Mouse (Mus musculus) splenic B cell, adult 2 months (primary cell): ENCODE measurements around the gene Cachd1.

Source experiments
- DNase-seq: peaks from one replicate; pipeline ENCODE4 v3.0.0-alpha.2; 2011; ENCODE audit warnings: low read depth, low spot score
- H3K27me3 ChIP-seq: 2 replicates; pipeline ENCODE4 v1.6.1; 2012; ENCODE audit warnings: mild to moderate bottlenecking, low read length, moderate library complexity, mixed read lengths; ENCODE audit not compliant: control insufficient read depth, poor library complexity, insufficient read depth, severe bottlenecking
- H3K36me3 ChIP-seq: 2 replicates; pipeline ENCODE4 v1.6.1; 2012; ENCODE audit warnings: mild to moderate bottlenecking, low read length, moderate library complexity, mixed read lengths; ENCODE audit not compliant: control insufficient read depth, poor library complexity, insufficient read depth, severe bottlenecking

Cachd1 gene

DNA sequence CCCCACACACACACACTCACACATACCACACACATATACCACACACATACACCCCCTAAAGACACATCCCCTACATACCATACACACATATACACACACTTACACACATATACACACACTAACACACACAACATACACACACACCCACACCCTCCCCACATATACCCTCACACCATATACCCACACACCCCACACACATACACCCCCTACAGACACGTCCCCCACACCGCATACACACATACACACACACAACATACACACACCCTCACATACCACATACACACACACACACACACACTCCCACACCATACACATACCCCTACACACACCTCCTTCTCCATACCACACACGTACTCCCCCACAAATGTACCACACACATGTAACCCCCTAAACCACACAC, 42.8 kb downstream of the Cachd1 start:
- Histone ChIP-seq H3K27me3 (no peaks in the 10 kb centered on the region), H3K36me3 (no peaks in the 10 kb centered on the region)
- DNase-seq, result no peak

DNA sequence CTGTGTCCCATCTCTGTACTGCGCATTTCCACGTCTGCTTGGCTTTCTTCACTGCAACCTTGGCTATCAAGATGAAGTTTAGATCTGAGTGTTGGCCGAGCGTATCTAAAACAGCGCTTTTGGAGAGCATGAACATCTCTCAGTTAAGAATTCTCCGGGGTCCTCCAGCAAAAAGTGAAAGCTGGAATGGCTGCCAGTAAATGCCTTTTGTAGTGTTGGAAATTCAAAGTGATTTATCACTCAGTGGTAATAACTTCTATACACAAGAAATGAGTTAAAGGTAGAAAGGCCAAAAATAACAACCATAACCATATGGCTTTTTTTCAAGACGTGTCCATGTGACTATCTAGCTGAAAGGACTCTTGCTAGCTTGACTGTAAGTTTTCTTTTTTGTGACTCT, 46.1 kb downstream of the Cachd1 start:
- no peaks in the 10 kb centered on the region for H3K36me3 ChIP-seq
- no peaks in the 10 kb centered on the region for H3K27me3 ChIP-seq
- DNase-seq, result no peak

DNA sequence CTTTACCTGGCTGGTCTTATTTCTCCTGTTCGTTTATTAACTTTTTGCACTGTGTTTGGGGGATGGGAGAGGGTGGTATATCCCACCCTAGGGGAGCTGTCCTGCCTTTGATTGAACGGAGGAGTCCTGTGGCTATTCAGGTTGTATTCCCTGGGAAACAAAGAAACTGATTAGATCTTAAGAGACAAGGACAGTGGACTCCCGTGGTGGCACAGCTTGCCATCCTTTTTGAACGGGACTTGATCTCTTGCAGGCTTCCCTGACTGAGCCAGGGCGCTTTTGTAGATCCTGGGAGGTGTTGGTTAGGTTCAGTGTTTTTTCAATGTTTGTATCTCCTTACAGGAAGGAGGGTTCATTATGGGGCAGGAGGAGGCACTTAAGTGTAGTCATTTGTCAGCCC, 50.9 kb downstream of the Cachd1 start:
- H3K27me3 ChIP-seq, result no peaks in the 10 kb centered on the region
- no peaks in the 10 kb centered on the region for H3K36me3 ChIP-seq
- no peak for DNase-seq

DNA sequence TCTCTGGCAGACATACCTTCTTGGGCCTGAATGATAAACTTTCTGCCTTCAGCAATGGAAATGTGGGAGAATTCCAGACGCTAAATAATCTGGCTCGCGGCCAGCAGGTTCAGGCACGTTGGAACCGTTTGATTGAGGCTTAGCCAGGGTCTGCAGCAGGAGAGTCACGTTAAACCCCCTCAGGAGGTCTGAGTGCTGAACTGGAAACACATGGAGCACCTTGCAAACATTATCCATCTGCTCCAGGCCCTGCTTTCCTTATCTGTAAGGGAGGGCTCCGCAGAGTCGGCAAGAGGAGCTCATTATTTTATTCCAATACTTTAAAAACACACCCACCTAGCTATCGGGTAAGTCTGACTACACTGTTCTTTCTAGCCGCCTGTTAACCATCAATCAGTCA, 52.3 kb downstream of the Cachd1 start:
- no peaks in the 10 kb centered on the region for H3K27me3 ChIP-seq
- no peaks in the 10 kb centered on the region for H3K36me3 ChIP-seq
- DNase-seq, result no peak

DNA sequence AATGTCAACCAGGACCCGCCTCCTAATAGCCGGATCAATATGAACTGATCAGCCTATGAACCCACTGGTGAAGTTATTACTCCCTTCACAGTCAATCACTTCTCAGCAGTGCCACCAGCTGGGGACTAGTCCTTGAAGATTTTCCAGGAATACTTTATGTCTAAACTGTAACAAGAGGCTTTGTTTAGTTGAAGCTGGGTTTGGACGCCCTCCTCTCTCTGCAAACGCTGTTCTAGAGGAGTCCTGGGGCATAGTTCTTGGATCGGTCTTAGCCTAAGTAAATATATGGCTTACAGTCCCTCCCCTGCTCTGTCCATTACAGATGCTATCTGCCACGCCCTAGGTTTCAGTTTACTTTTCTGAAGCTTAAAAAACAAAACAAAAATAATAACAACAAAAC, 60.7 kb downstream of the Cachd1 start:
- Histone ChIP-seq H3K27me3 (no peaks in the 10 kb centered on the region), H3K36me3 (no peaks in the 10 kb centered on the region)
- no peak for DNase-seq

DNA sequence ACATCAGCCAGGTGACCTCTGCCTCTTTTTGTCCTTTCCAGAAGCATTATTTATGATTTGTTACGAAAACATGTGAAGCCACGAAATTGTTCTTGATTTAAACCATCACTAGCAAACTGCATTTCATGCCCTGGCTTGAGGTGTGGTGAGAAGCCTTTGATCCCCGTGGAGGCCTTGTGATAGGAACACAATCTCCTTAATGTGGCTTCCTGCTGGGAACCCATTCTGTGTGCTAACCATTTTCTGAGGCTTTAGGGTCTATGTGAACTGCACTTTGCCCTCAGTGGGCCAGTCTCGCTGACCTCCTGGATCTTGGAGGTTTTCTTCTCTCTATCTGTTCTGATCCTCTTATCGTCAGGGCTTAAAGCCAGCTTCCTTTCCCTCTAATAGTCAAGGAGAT, 66.2 kb downstream of the Cachd1 start:
- no peaks in the 10 kb centered on the region for H3K36me3 ChIP-seq
- DNase-seq, result no peak
- no peaks in the 10 kb centered on the region for H3K27me3 ChIP-seq

DNA sequence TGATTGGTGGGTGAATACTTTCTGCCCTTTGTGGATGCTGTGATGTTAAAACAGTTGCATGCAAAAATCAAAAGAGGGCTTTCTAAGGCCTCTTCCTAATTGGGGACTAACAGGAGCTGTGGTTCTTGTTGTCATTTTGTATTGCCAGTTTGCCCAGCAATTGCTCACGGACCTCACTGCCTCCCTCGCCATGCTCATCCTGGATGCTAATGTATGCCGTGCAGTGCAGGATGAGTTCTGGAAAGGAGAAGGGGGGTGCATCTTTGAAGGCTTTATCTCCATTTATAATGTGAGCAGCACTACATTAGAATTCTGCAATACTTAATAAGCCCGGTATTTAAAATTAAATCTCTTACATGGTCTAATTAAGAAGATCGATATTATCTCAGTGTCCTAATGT, 66.6 kb downstream of the Cachd1 start:
- H3K36me3 ChIP-seq, result no peaks in the 10 kb centered on the region
- no peak for DNase-seq

DNA sequence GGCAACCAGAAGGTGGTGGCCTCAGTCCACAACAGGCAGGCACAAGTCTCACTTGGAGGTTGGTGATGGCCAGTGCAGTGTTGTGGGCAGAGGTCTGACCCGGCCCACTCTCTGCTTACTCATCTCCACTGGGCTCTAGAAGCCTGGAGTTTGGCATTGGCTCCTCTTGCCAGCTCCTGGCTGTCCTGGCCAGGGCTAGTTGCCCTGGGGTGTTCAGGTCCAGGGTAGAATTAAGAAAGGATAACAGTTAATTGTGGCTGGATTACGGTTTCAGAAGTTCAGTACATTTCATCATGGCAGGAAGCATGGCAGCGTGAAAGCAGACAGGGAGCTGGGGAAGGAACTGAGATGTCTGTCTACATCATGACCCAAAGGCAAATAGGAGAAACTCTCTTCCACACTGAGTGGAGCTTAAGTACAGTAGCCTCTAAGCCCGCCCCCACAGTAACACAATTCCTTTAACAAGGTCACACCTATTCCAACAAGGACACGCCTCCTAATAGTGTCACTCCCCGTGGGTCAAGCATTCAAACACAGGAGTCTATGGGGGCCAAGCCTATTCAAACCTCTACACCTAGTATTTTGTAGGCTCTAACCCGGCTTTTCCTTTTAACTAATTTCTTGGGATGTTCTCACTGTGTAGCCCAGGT, 74.5 kb downstream of the Cachd1 start:
- no peaks in the 10 kb centered on the region for H3K36me3 ChIP-seq
- no peak for DNase-seq
- no peaks in the 10 kb centered on the region for H3K27me3 ChIP-seq

More for the DNA sequence above, 66.6 kb downstream of the Cachd1 start:
- no peaks in the 10 kb centered on the region for H3K27me3 ChIP-seq

DNA sequence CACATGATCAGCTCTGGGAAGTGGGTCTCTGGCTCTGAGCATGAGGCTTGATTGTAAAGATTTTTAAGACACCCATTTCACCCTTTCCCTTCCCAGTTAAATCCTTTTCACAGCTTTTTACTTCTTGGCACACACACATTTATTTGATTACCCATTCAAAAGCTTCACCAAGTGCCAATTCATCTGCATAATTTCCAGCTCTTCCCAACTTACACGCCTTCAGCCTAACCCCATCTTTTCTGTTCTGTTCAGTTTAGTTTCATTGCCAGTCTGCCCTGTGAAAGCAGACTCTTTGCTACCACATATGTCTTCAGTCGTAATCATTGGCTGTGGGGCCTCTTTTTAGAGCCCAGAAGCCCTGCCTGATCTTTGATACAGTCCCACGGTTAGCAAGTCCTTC, 76.0 kb downstream of the Cachd1 start:
- no peaks in the 10 kb centered on the region for H3K27me3 ChIP-seq
- no peaks in the 10 kb centered on the region for H3K36me3 ChIP-seq
- no peak for DNase-seq

DNA sequence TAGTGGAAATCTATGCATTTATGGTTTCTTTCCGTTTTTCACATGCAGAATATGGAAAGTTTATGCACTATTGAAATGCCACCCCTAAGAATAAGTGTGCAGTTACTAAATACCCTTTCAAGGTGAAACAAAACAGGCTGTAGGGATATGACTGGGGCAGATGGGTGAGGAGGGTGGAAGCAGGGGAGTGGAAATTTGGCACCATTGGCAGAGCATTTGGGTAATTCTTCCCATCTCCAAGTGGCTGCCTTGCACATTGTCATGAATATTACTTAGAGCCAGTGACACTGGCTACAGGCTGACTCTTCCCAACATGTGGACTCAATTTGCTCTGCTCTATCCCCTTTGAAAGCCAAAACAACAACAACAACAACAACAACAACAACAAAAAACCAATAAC, 77.0 kb downstream of the Cachd1 start:
- DNase-seq, result no peak
- no peaks in the 10 kb centered on the region for H3K27me3 ChIP-seq
- H3K36me3 ChIP-seq, result no peaks in the 10 kb centered on the region

DNA sequence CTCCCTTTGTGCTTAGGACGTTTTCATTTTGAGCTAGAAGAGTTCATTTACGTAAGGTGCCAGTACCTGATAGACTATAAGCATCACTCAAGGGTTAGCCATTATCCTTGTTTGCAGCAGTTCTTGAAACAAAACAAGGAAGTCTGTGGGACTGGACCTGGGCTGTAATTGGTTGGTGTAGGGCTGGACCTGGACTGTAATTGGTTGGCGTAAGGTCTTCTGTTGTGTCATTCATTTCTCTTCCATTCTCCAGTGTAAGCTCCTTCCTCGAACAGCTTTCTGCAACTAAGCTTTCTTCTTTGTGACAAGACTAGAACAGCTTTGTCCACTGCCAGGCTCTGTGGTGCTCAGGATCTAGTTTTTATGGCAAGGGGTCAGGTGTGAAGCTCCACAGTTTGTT, 78.9 kb downstream of the Cachd1 start:
- DNase-seq, result no peak
- H3K36me3 ChIP-seq, result no peaks in the 10 kb centered on the region
- H3K27me3 ChIP-seq, result no peaks in the 10 kb centered on the region

DNA sequence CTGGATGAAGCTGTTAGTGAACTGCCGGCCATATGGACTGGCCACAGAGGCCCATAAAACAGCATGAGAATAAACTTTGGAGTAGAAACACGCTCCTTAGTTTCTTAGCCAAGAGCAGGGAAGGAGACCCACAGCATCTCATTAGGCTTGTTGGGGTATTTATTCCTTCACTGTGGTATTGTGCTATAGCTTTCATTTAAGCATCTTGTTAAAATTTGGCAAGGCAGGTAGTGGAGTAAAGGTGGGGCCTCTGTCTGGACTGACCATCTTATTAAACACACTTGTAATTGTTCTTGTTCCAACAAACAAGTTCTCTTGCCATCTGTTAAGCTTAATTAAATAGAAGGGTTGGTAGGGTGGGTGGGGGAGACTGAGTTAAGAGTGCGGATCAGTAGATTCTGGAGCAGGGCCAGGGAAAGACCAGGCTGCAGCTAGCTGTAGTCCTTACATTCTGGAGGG, 81.0 kb downstream of the Cachd1 start:
- Histone ChIP-seq H3K36me3 (no peaks in the 10 kb centered on the region), H3K27me3 (no peaks in the 10 kb centered on the region)
- no peak for DNase-seq

DNA sequence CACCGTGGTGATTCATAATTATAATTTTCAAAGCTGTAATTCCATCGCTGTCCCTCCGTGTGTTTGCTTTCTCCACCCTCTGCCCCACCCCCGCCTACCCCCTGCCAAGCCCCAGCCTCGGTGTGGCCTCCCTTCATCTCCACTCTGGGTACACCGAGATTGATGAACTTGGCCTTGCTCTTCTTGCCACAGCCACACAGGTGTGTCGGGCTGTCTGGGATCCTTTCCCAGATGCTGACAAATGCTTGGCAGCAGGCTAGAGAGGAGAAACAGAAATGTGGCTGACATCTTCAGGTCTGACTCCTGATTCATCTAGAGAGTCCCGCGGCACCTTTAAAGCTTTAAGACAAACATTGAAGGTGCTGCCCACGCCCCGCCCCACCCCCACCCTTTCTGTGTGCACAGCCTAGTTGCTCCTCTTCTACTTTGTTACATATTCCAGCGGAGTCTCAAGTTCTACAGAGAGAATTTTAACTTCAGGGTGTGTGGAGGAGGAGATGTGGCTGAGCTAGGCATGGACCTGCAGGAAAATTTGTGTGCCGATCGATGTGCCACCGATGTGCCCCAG, 87.5 kb downstream of the Cachd1 start:
- no peak for DNase-seq
- H3K27me3 ChIP-seq, result no peaks in the 10 kb centered on the region
- no peaks in the 10 kb centered on the region for H3K36me3 ChIP-seq

DNA sequence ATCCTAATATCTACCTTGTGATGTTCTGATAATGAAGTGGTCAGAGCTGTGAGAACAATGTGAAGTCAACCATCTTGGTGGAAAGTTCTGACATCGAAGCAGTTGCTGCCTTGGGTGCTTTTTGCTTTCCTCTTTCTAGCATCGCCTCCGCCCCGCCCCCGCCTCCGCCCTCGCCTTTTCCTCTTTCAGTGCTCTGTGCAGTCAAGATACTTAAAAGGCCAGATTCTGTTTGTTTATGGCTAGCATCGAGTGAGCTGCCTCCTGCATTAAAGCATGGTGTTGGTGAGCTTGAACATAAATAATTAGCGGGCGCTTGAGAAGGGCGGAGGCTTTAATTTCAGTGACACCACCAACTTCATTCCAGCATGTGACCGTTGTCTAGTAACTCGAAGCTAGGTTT, 88.9 kb downstream of the Cachd1 start:
- Histone ChIP-seq H3K36me3 (no peaks in the 10 kb centered on the region), H3K27me3 (no peaks in the 10 kb centered on the region)
- no peak for DNase-seq

DNA sequence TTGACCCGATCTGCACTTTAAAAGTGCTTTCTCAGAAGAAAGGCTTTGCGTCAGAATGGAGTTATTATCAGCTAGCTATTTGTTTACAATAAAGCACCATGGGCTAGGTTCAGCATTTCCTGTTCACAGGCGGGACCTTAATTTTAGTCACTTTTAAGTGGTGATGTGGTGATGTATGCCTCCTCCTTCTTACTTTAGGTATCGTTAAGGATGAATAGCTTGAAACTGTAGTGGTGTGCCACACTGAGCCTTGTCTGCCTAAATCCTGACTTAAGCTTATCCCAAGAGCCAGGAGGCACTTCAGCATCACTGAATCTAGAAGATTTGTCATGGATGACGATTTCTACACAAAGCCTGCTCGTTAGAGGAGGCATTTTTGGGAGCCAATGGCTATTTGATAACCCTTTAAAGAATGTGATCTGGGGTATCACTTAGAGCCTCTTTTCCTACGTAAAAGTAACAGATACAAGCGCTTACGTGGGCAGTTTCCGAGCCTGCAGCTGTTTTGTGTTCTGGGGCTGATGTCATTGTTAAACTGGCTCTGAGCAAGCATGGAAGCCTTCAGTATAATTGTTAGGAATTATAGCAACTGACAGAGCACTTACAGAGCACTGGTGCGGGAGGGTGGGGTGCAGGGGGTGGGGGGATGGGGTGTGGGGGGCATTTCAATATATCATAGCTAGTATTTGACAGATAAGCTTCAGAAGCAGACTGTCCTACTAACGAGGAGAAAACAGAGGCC, 89.7 kb downstream of the Cachd1 start:
- DNase-seq, result no peak
- no peaks in the 10 kb centered on the region for H3K36me3 ChIP-seq
- H3K27me3 ChIP-seq, result no peaks in the 10 kb centered on the region
